ENCODE assay signal across 8 mouse cellular contexts in genomic region chr6:140490921-140491537, GRCm38 (mm10).
DNase-seq lines count a peak whose midpoint lies in the region; ATAC-seq and TF ChIP-seq lines count a peak whose summit lies in the region.

No protein-coding gene starts in this region.

- 76% methylated on average over 18 of the region's 18 CpGs for WGBS in heart, embryonic 12.5 days
- WGBS in embryonic facial prominence, embryonic 14.5 days = 66% methylated on average over 18 of the region's 18 CpGs
- WGBS in midbrain, embryonic 11.5 days = 88% methylated on average over 18 of the region's 18 CpGs

- H3K36me3 ChIP-seq in heart, embryonic 12.5 days = no peaks in the 10 kb centered on the region
- H3K36me3 ChIP-seq in ES-E14 (ENCODE audit: control insufficient read depth, insufficient read depth, low read length, poor library complexity, severe bottlenecking) = no peaks in the 10 kb centered on the region; the same call in 1 of the 2 replicates
- no peaks in the 10 kb centered on the region for H3K36me3 ChIP-seq in embryonic facial prominence, embryonic 14.5 days (ENCODE audit: control insufficient read depth, insufficient read depth, low read length)
- no peaks in the 10 kb centered on the region for H3K36me3 ChIP-seq in midbrain, embryonic 11.5 days (ENCODE audit: control insufficient read depth, insufficient read depth, low read length)

- no peak for ATAC-seq in heart, embryonic 12.5 days (ENCODE audit: insufficient number of reproducible peaks, low FRiP score)
- no peak for ATAC-seq in embryonic facial prominence, embryonic 14.5 days (ENCODE audit: low read depth)
- ATAC-seq in midbrain, embryonic 11.5 days (ENCODE audit: low FRiP score) = peak; percentile 36; the same call in 1 of the 2 replicates

- H3K9me3 ChIP-seq in heart, embryonic 12.5 days (replicated peaks) = no peaks in the 10 kb centered on the region
- H3K9me3 ChIP-seq in ES-E14 (ENCODE audit: control insufficient read depth, insufficient read depth, low read depth, low read length) = no peaks in the 10 kb centered on the region
- H3K9me3 ChIP-seq in embryonic facial prominence, embryonic 14.5 days (ENCODE audit: control insufficient read depth, low read length) = no peaks in the 10 kb centered on the region
- H3K9me3 ChIP-seq in midbrain, embryonic 11.5 days (ENCODE audit: control insufficient read depth, low read length) = no peaks in the 10 kb centered on the region

- peak overlapping the region; percentile 19; the same call in 1 of the 2 replicates for H3K4me2 ChIP-seq in heart, embryonic 12.5 days
- no peak overlapping the region for H3K4me2 ChIP-seq in embryonic facial prominence, embryonic 14.5 days (ENCODE audit: low read depth, low read length)
- no peak overlapping the region for H3K4me2 ChIP-seq in midbrain, embryonic 11.5 days

- no peak for DNase-seq in heart, adult 8-10 months (ENCODE audit: low spot score)
- no peak for DNase-seq in ES-E14 (ENCODE audit: low read depth, low spot score)
- DNase-seq in embryonic facial prominence, embryonic 14.5 days (ENCODE audit: low spot score) = no peak
- no peak for DNase-seq in midbrain, embryonic 11.5 days (ENCODE audit: low spot score, missing footprints)
- no peak for DNase-seq in spleen, adult 18-20 months
- DNase-seq in urinary bladder, adult 2 months (ENCODE audit: low spot score) = no peak
- DNase-seq in adrenal gland, postnatal 25 days = no peak

- in situ Hi-C loops in ES-E14 (cut with MboI; ENCODE audit: low sequenced_read_pairs in 2 of 2, unreplicated experiment in 2 of 2) = no loop called here

- H3K27me3 ChIP-seq in heart, embryonic 12.5 days (replicated peaks) = no peaks in the 10 kb centered on the region
- no peaks in the 10 kb centered on the region for H3K27me3 ChIP-seq in embryonic facial prominence, embryonic 14.5 days (replicated peaks; ENCODE audit: control insufficient read depth, insufficient read depth, low read length)
- no peaks in the 10 kb centered on the region for H3K27me3 ChIP-seq in midbrain, embryonic 11.5 days (ENCODE audit: control insufficient read depth, insufficient read depth, low read length)

- no peak overlapping the region for H3K9ac ChIP-seq in heart, embryonic 12.5 days
- peak overlapping the region; percentile 38; the same call in 1 of the 2 replicates for H3K9ac ChIP-seq in ES-E14 (ENCODE audit: insufficient read depth, low read depth, low read length, poor library complexity, severe bottlenecking)
- no peak overlapping the region for H3K9ac ChIP-seq in embryonic facial prominence, embryonic 14.5 days (ENCODE audit: low read depth, low read length)
- H3K9ac ChIP-seq in midbrain, embryonic 11.5 days (ENCODE audit: low read length) = no peak overlapping the region

- H3K27ac ChIP-seq in heart, embryonic 12.5 days (ENCODE audit: poor library complexity, severe bottlenecking) = peak overlapping the region; percentile 16; the same call in 1 of the 2 replicates
- H3K27ac ChIP-seq in ES-E14 (ENCODE audit: insufficient read depth, low read depth, low read length, poor library complexity, severe bottlenecking) = no peak overlapping the region
- H3K27ac ChIP-seq in embryonic facial prominence, embryonic 14.5 days (replicated peaks; ENCODE audit: low read depth, low read length) = 0 out of 2 replicates have a peak overlapping the region, but pooled peaks have one; percentile 13
- H3K27ac ChIP-seq in midbrain, embryonic 11.5 days (ENCODE audit: low read depth, low read length) = no peak overlapping the region

- H3K4me1 ChIP-seq in heart, embryonic 12.5 days (replicated peaks) = peaks cover 29% of the 10 kb centered on the region
- H3K4me1 ChIP-seq in ES-E14 (ENCODE audit: control insufficient read depth in 2 of 2, insufficient read depth in 2 of 2, low read length in 2 of 2, poor library complexity in 1 of 2) = peaks cover 3 to 4% of the 10 kb centered on the region in 2 experiments; a peak in 3 of 4 replicates
- peaks cover 25% of the 10 kb centered on the region for H3K4me1 ChIP-seq in embryonic facial prominence, embryonic 14.5 days (ENCODE audit: control insufficient read depth, insufficient read depth, low read length)
- 0 out of 2 replicates have a peak, but pooled peaks cover 2% of the 10 kb centered on the region for H3K4me1 ChIP-seq in midbrain, embryonic 11.5 days (ENCODE audit: control insufficient read depth, insufficient read depth, low read length)

- H3K4me3 ChIP-seq in heart, embryonic 12.5 days = no peak overlapping the region
- H3K4me3 ChIP-seq in ES-E14 (ENCODE audit: insufficient read depth in 1 of 2, low read depth in 1 of 2, low read length in 2 of 2, poor library complexity in 1 of 2, severe bottlenecking in 1 of 2) = peak overlapping the region; percentile 15 to 28; a peak in 2 of 4 replicates
- no peak overlapping the region for H3K4me3 ChIP-seq in embryonic facial prominence, embryonic 14.5 days (ENCODE audit: low read depth, low read length)
- H3K4me3 ChIP-seq in midbrain, embryonic 11.5 days (ENCODE audit: low read depth, low read length) = no peak overlapping the region

TF ChIP-seq in ES-E14, 5 proteins besides CTCF, POLR2A, EP300 and RAD21:
- no peak for TF ChIP-seq ZC3H11A (IDR thresholded peaks at IDR 0.05; ENCODE audit: borderline replicate concordance, low read depth, low read length)
- TF ChIP-seq MAFK (IDR thresholded peaks at IDR 0.05; ENCODE audit: insufficient read depth, low read depth, low read length) = no peak
- no peak for TF ChIP-seq CHD2 (IDR thresholded peaks at IDR 0.05; ENCODE audit: low read depth, low read length)
- no peak for TF ChIP-seq HCFC1 (IDR thresholded peaks at IDR 0.05; ENCODE audit: borderline replicate concordance, insufficient read depth, low read length)
- no peak for TF ChIP-seq ZNF384 (IDR thresholded peaks at IDR 0.05; ENCODE audit: low read depth, low read length)

Comparison
In these comparisons a context has a peak if more than half of its experiments do, and no peak if none do; other contexts are left out.
1. H3K27ac ChIP-seq: peak in heart, embryonic 12.5 days (single experiment) and embryonic facial prominence, embryonic 14.5 days (single experiment); none in ES-E14 (single experiment) and midbrain, embryonic 11.5 days (single experiment).
2. H3K4me3 ChIP-seq: peak in ES-E14 (2 of 2); none in heart, embryonic 12.5 days (single experiment), embryonic facial prominence, embryonic 14.5 days (single experiment) and midbrain, embryonic 11.5 days (single experiment).